Mouse (Mus musculus) kidney, embryonic 14.5 days (tissue): Measurements from ENCODE around the gene Ano3. TPM values are rescaled to one million over a fixed set of nuclear protein-coding genes. Genes with fewer than 3 reads are reported as not detected.
"Not testable (repeated sequence)": the region's sequence is repeated elsewhere in the genome, so short reads cannot be mapped to it uniquely, and the experiment has no call there.

ENCODE experiments used
- ATAC-seq: fragments of 200-750 bp; cut with Nextera tagmentation; 2 replicates; pipeline ENCODE4 v1.8.0; 2017; ENCODE audit warnings: moderate number of reproducible peaks, mild to moderate bottlenecking, moderate TSS enrichment, moderate library complexity; ENCODE audit not compliant: low FRiP score, low TSS enrichment
- H3K27ac ChIP-seq: fragments of 300-500 bp; sonication (generic); 2 replicates; pipeline ENCODE4 v1.5.1; 2014; ENCODE audit warnings: low read depth, mild to moderate bottlenecking, low read length, moderate library complexity, mixed read lengths
- H3K27me3 ChIP-seq: fragments of 300-500 bp; sonication (generic); 2 replicates; pipeline ENCODE4 v1.6.1; 2014; ENCODE audit warnings: mild to moderate bottlenecking, low read length; ENCODE audit not compliant: control insufficient read depth, insufficient read depth
- H3K36me3 ChIP-seq: fragments of 300-500 bp; sonication (generic); 2 replicates; pipeline ENCODE4 v1.6.1; 2014; ENCODE audit warnings: low read length, mixed read lengths; ENCODE audit not compliant: control insufficient read depth, insufficient read depth
- H3K4me1 ChIP-seq: fragments of 300-500 bp; sonication (generic); 2 replicates; pipeline ENCODE4 v1.6.1; 2014; ENCODE audit warnings: low read length, mixed read lengths; ENCODE audit not compliant: control insufficient read depth, insufficient read depth
- H3K4me2 ChIP-seq: fragments of 300-500 bp; sonication (generic); replicated peaks from 2 replicates; pipeline ENCODE4 v1.6.1; 2014; ENCODE audit warnings: low read depth, mild to moderate bottlenecking, low read length
- H3K4me3 ChIP-seq: fragments of 300-500 bp; sonication (generic); 2 replicates; pipeline ENCODE4 v1.5.1; 2014; ENCODE audit warnings: mild to moderate bottlenecking, low read length
- H3K9ac ChIP-seq: fragments of 300-500 bp; sonication (generic); 2 replicates; pipeline ENCODE4 v1.6.1; 2014; ENCODE audit warnings: low read depth, mild to moderate bottlenecking, low read length, moderate library complexity
- H3K9me3 ChIP-seq: fragments of 300-500 bp; sonication (generic); 2 replicates; pipeline ENCODE4 v1.6.1; 2016; ENCODE audit warnings: low read length; ENCODE audit not compliant: control insufficient read depth
- WGBS: fragments of 180-500 bp; shearing (Covaris S2); extraction: QIAGEN DNeasy Blood & Tissue Kit; methylation state at CpG from one replicate; pipeline ENCODE4 v1.1.7; 2014; 5-methylcytosine and 5-hydroxymethylcytosine counted together
- polyA plus RNA-seq: library from polyadenylated mRNA; unstranded; fragments of >200 nt; fragmentation: Nextera tagmentation; extraction: Ambion mirVana; gene quantifications from 2 replicates; pipeline ENCODE4 v1.2.1, GENCODE M21; 2014

The Ano3 gene
- polyA plus RNA-seq = 0.40 and 0.70 TPM in 2 replicates

GRCm38 (mm10) chr2:110950823-110951222 is at the start of gene Ano3:
TSS of gene Ano3 (minus strand) at chr2:110950923.
- H3K9ac ChIP-seq, H3K4me1 ChIP-seq, H3K9me3 ChIP-seq, ATAC-seq, H3K36me3 ChIP-seq, H3K27ac ChIP-seq, H3K27me3 ChIP-seq: not testable (repeated sequence)
- peak within 1 kb of the TSS; percentile 41 for H3K4me2 ChIP-seq
- H3K4me3 ChIP-seq = peak within 1 kb of the TSS; percentile 28

DNA sequence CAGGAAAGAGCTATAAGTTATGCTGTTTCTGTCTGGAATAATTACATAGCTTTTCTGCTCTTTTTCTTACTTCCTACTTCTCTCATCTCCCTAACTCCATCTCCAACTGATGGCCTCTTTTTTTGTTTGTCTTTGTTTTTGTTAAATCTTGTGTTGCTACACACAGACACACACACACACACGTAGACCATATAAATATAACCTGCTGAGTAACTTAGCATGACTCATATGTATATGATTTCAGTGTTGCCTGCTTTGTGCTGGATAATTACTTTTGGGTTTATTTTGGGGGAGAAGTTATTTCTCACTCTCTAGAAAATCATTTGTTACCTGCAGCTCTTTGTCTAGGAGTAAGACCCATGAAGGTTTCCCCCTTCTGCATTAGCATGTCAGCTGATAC is 39.3 kb upstream of the Ano3 start:
- H3K27ac ChIP-seq = no peak overlapping the region
- ATAC-seq = no peak
- H3K27me3 ChIP-seq = no peaks in the 10 kb centered on the region
- no peaks in the 10 kb centered on the region for H3K4me1 ChIP-seq
- no peaks in the 10 kb centered on the region for H3K9me3 ChIP-seq
- WGBS = 67% methylated on average over 1 of the region's 1 CpGs
- no peaks in the 10 kb centered on the region for H3K36me3 ChIP-seq
- no peak overlapping the region for H3K9ac ChIP-seq
- H3K4me2 ChIP-seq = no peak overlapping the region
- H3K4me3 ChIP-seq = no peak overlapping the region

GRCm38 (mm10) chr2:110989539-110989938 is 38.8 kb upstream of the Ano3 start:
- H3K4me2 ChIP-seq = no peak overlapping the region
- no peak overlapping the region for H3K4me3 ChIP-seq
- no peak overlapping the region for H3K9ac ChIP-seq
- H3K36me3 ChIP-seq = no peaks in the 10 kb centered on the region
- no peak overlapping the region for H3K27ac ChIP-seq
- no peaks in the 10 kb centered on the region for H3K27me3 ChIP-seq
- WGBS = 50% methylated on average over 4 of the region's 4 CpGs
- no peaks in the 10 kb centered on the region for H3K9me3 ChIP-seq
- peak; percentile 35; the same call in 1 of the 2 replicates for ATAC-seq
- no peaks in the 10 kb centered on the region for H3K4me1 ChIP-seq

DNA sequence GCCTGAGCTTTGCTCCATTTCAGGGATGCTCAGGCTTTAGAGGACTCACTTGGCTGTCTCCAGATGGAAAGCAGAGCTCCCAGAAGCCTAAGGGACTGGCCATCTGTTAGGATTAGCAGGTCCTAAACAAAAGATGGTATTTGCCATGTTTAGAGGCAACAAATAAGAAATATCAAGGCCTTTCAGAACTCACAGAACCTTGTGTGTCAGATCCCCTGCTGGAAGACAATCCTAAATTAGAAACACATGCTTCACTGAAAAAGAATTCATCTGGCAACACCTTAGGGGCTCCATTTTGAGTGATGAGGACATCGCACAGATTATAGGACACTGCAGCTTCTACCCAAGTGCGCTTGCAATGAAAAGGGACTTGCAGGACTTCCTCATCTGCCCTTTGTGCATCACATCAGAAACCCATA is 35.1 kb upstream of the Ano3 start:
- Histone ChIP-seq H3K4me2 (no peak overlapping the region), H3K27me3 (no peaks in the 10 kb centered on the region), H3K9ac (no peak overlapping the region), H3K36me3 (no peaks in the 10 kb centered on the region), H3K27ac (no peak overlapping the region), H3K4me3 (no peak overlapping the region), H3K4me1 (no peaks in the 10 kb centered on the region), H3K9me3 (no peaks in the 10 kb centered on the region)
- no peak for ATAC-seq
- 90% methylated on average over 2 of the region's 2 CpGs for WGBS

- H3K4me3 ChIP-seq = no peak overlapping the region
- H3K27me3 ChIP-seq = no peaks in the 10 kb centered on the region
- H3K9ac ChIP-seq = no peak overlapping the region
- WGBS = 37% methylated on average over 1 of the region's 1 CpGs
- H3K4me1 ChIP-seq = no peaks in the 10 kb centered on the region
- no peaks in the 10 kb centered on the region for H3K36me3 ChIP-seq
- H3K9me3 ChIP-seq = no peaks in the 10 kb centered on the region
- ATAC-seq = no peak
- no peak overlapping the region for H3K4me2 ChIP-seq
- H3K27ac ChIP-seq = no peak overlapping the region
These were observed 31.0 kb upstream of the Ano3 start for GRCm38 (mm10) chr2:110981733-110982132.

- Histone ChIP-seq H3K4me3 (no peak overlapping the region), H3K4me2 (no peak overlapping the region), H3K9ac (no peak overlapping the region), H3K27ac (no peak overlapping the region), H3K36me3 (no peaks in the 10 kb centered on the region), H3K9me3 (no peaks in the 10 kb centered on the region), H3K4me1 (no peaks in the 10 kb centered on the region), H3K27me3 (no peaks in the 10 kb centered on the region)
- 62% methylated on average over 2 of the region's 2 CpGs for WGBS
- no peak for ATAC-seq
These were observed 28.9 kb upstream of the Ano3 start for GRCm38 (mm10) chr2:110979610-110980009.

DNA sequence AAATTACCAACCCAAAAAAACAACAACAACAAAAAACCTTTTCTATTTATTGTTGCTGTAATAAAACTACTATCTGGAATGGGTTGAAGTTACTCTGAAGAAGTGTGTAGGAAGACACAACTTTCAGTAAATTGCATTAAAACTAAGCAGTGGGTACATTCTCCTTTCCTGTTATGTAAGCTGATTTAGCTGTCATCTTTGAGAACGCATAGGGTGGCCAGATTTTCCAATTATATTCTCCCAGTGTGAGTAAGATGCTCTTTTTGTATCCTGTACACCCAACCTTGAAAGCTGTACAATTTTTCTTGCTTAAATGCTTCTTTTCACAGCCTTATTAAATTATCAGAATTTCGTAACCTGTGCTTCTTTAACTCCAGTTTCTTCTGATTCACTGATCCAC is 26.1 kb upstream of the Ano3 start:
- no peak overlapping the region for H3K4me3 ChIP-seq
- H3K27ac ChIP-seq = no peak overlapping the region
- ATAC-seq = no peak
- no peak overlapping the region for H3K9ac ChIP-seq
- no peaks in the 10 kb centered on the region for H3K36me3 ChIP-seq
- 91% methylated on average over 2 of the region's 2 CpGs for WGBS
- no peaks in the 10 kb centered on the region for H3K9me3 ChIP-seq
- H3K27me3 ChIP-seq = no peaks in the 10 kb centered on the region
- H3K4me1 ChIP-seq = no peaks in the 10 kb centered on the region
- H3K4me2 ChIP-seq = no peak overlapping the region

- no peak overlapping the region for H3K9ac ChIP-seq
- ATAC-seq = no peak
- no peaks in the 10 kb centered on the region for H3K36me3 ChIP-seq
- no peaks in the 10 kb centered on the region for H3K4me1 ChIP-seq
- WGBS = 86% methylated on average over 2 of the region's 2 CpGs
- H3K4me2 ChIP-seq = no peak overlapping the region
- H3K27ac ChIP-seq = no peak overlapping the region
- H3K27me3 ChIP-seq = no peaks in the 10 kb centered on the region
- no peaks in the 10 kb centered on the region for H3K9me3 ChIP-seq
- no peak overlapping the region for H3K4me3 ChIP-seq
These were observed 19.4 kb upstream of the Ano3 start for GRCm38 (mm10) chr2:110970158-110970557.

- Histone ChIP-seq H3K9me3 (no peaks in the 10 kb centered on the region), H3K4me1 (no peaks in the 10 kb centered on the region), H3K36me3 (no peaks in the 10 kb centered on the region), H3K4me3 (no peak overlapping the region), H3K4me2 (no peak overlapping the region), H3K27me3 (no peaks in the 10 kb centered on the region), H3K27ac (no peak overlapping the region), H3K9ac (no peak overlapping the region)
- WGBS = 87% methylated on average over 3 of the region's 3 CpGs
- no peak for ATAC-seq
These were observed 14.7 kb upstream of the Ano3 start for GRCm38 (mm10) chr2:110965398-110965797.

- Histone ChIP-seq H3K9ac (no peak overlapping the region), H3K9me3 (no peaks in the 10 kb centered on the region), H3K27ac (no peak overlapping the region), H3K4me2 (peak overlapping the region; percentile 41), H3K4me1 (no peaks in the 10 kb centered on the region), H3K27me3 (no peaks in the 10 kb centered on the region), H3K36me3 (no peaks in the 10 kb centered on the region), H3K4me3 (peak overlapping the region; percentile 28; the same call in 1 of the 2 replicates)
- WGBS = 64% methylated on average over 3 of the region's 3 CpGs
- ATAC-seq = no peak
These were observed 305 bp downstream of the Ano3 start for GRCm38 (mm10) chr2:110950432-110950803.
